Mouse (Mus musculus) cortical plate, adult 2 months (tissue): ENCODE results near the gene Chd2.

ENCODE experiments used
- CTCF ChIP-seq: fragments of 200-500 bp; IDR thresholded peaks from 2 replicates; pipeline ENCODE4 v1.5.1; 2011; ENCODE audit warnings: mild to moderate bottlenecking, control low read depth, low read length; ENCODE audit not compliant: insufficient read depth; ENCODE audit errors: extremely low read depth
- POLR2A ChIP-seq: fragments of 200-500 bp; IDR thresholded peaks from 2 replicates; pipeline ENCODE4 v1.6.1; 2011; ENCODE audit warnings: mild to moderate bottlenecking, low read length, control low read depth; ENCODE audit not compliant: insufficient read depth; ENCODE audit errors: extremely low read depth

DNA sequence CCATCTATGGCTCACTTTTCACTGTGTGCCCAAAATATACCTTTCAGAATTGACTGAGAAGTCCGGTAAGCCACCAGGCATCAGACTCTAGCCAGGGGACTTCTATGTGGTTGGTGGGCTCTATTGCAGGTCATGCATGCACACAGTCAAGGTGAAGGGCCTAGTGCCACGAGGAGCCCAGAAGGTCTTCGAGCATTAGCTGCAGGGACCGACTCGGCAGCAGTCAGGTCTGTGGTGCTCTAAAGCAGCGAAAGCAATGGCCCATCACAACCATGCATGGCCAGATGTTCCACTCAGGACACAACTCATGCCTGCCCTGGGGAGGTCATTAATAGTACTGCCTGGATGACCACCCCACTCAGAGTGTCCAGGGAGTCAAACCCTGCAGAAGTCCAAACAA lies 113.8 kb downstream of the Chd2 start:
- TF ChIP-seq CTCF (no peak), POLR2A (no peak)
